Mouse (Mus musculus): ENCODE measurements around the gene Hoga1.
A peak's percentile ranks its signal among the peaks of the same experiment; 100 is the strongest.

Hoga1 gene

GRCm38 (mm10) chr19:42021681-42022541 lies 23.5 kb upstream of the Hoga1 start:
- DNase-seq (ENCODE audit: low spot score) = no peak

DNA sequence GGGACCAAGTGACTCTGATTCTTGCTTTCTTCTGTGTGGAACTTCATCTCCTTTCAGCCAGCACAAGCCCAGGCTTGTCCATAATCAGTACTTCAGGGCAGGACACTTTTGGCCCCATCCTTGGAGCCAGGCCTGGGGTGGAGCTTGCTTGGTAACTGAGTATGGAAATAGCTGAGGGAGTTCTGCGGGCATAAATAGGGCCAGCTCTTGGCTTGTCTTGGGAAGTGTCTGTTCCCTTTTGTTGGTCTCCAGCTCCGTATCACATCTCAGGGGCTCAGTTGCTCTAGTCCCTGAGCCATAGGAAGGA lies 22.9 kb upstream of the Hoga1 start:
- no peak for DNase-seq (ENCODE audit: low spot score)

DNA sequence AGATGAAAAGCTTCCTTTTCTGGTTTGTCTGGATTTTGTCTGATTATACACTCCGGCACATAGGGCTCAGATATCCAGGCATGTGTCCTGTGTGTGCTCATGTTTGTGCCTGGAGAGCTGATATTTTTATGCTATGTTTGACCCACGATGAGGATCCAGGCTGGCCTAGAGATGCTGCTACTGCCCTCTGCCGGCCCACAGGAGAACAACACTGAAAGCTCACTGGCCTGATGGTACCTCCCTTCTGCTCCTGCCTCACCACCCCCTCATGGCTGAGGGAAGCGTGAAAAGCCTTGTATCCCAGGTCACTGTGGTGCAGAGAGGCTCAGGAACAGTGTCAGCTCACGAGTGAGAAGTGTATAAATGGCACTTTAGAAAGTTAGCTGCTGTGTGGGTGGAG lies 19.3 kb upstream of the Hoga1 start:
- peak; percentile 48 for DNase-seq (ENCODE audit: low spot score)

DNA sequence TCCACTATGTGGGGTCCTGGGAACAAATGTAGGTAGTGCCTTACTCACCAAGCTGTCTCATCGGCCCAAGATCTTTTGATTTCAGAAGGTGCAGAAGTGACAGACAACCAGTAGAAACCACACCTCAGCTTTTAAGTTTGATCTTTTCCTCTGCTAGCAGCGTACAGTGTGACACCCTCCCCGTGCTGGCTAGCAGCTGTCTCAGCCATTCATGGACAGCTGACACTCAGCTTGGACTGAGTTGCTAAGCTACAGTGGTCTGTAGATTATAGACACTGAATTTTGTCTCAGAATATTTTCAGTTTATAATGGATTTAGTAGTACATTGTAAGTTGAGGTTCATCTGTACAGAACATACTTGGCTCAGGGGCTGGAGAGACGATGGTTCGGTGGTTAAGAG lies 14.3 kb upstream of the Hoga1 start:
- no peak for DNase-seq (ENCODE audit: low spot score)

GRCm38 (mm10) chr19:42033611-42034010 lies 11.8 kb upstream of the Hoga1 start:
- no peak for DNase-seq (ENCODE audit: low spot score)

DNA sequence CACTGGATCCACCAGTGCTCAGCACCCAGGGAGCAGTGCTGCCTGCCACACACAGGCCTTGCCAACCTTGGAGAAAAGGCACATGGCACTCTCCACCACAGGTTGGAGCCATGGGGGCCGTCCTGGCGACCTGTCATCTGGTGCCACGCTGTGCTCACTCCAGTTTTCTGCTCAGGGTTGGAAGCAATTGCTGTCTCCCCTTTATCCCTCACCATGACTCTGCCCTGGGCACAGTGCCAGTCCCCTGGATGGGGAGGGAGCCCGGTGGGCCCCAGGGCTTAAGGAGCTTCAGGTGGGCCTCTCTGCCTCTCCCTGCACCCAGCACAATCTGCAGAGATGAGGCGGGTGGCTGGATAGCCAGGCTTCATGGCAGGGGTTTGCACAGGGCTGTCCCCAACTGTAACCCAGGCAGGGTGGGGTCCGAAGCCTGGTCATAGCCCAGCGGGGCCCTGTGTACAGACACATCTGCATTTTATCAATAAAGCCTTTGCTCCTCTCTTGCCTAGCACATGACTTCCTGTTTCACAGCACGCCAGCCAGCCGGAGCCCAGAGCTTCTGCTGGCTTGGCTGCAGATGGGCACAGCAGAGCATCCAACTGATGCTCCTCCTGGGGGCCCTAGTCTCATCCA lies 11.1 kb upstream of the Hoga1 start:
- DNase-seq (ENCODE audit: low spot score) = no peak

DNA sequence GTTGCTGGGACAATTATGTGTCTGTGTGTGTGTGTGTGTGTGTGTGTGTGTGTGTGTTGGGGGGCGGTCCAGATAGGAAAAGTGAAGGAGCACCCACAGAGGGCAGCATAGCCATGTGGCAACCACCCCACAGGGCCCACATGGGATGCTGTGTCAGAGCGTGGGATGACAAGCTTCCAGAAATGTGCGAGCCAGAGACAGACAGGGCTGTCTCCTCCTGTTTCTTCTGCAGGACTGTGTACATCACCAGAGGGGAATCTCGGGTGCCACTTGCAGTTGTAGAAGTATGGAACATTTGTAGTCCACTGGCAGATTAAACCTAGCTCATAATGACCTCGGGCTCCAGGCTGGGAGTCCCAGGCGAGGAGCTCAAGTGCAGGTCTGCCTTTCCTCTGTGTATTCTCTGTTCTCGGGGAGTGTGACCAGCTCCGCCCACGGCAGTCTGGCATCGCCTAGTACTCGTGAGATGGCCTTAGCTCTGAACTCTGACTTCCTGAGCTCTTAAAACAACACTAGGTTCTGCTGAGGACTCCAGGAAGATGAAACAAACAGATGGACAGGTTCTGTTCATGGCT lies 10.4 kb upstream of the Hoga1 start:
- DNase-seq (ENCODE audit: low spot score) = no peak

- DNase-seq (ENCODE audit: low spot score) = peak; percentile 33
Observed at GRCm38 (mm10) chr19:42035456-42036248, 9.8 kb upstream of the Hoga1 start, which contains the start of gene Ankrd2. Ankrd2 (plus strand) TSS chr19:42036000.

GRCm38 (mm10) chr19:42036357-42036756 lies 9.1 kb upstream of the Hoga1 start:
- DNase-seq (ENCODE audit: low spot score) = no peak

DNA sequence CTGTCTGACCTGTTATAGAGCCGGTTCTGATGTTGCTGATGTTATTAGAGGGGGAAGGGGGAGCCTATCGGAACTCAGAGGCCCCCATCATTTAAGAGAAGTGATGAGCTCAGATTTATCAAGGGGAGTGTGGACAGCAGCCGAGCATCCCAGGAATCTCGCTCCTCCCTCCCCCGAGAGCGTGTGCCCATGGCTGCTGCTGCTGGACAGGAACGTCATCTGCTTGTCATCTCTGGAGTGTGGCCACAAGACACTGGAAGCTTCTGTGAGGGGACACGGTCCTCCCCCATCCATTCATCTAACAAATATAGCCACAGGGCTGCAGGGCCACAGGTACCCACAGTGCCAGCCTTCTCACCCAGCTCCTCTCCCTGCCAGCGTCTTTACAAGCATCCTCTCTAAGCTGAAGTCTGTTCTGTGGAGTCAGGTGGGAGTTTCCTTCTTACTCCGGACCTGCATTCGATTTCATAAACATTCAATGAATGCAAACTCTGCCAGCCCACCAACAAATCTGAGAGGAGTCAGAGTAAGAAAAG lies 8.2 kb upstream of the Hoga1 start:
- no peak for DNase-seq (ENCODE audit: low spot score)

GRCm38 (mm10) chr19:42038310-42038709 lies 7.1 kb upstream of the Hoga1 start:
- no peak for DNase-seq (ENCODE audit: low spot score)

DNA sequence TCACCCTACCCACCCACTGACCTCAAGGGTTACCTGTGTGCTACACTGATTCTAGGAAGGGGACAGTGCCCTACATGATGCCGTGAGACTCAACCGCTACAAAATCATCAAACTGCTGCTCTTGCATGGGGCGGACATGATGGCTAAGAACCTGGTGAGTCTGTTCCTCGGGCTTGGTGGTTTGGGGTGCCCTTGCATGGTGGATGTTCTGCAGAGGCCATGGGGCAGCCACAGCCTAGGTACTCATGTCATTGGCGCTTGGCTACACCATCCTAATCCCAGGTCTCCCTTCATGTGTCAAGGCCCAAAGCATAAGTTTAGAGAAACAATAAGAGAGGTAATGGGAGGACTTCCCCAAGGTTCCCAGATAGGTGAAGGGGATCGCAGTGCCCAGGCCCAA lies 1.4 kb upstream of the Hoga1 start:
- no peak for DNase-seq (ENCODE audit: low spot score)

- no peak for DNase-seq (ENCODE audit: low spot score)
Observed at GRCm38 (mm10) chr19:42050251-42050650, 4.8 kb downstream of the Hoga1 start.

GRCm38 (mm10) chr19:42051351-42051750 lies 5.9 kb downstream of the Hoga1 start:
- no peak for DNase-seq (ENCODE audit: low spot score)

- DNase-seq (ENCODE audit: low spot score) = no peak
Observed at GRCm38 (mm10) chr19:42051948-42052347, 6.5 kb downstream of the Hoga1 start, which contains the start of gene 4933411K16Rik. 4933411K16Rik (plus strand) TSS chr19:42052248.

GRCm38 (mm10) chr19:42054255-42054654 lies 8.8 kb downstream of the Hoga1 start:
- no peak for DNase-seq (ENCODE audit: low spot score)

DNA sequence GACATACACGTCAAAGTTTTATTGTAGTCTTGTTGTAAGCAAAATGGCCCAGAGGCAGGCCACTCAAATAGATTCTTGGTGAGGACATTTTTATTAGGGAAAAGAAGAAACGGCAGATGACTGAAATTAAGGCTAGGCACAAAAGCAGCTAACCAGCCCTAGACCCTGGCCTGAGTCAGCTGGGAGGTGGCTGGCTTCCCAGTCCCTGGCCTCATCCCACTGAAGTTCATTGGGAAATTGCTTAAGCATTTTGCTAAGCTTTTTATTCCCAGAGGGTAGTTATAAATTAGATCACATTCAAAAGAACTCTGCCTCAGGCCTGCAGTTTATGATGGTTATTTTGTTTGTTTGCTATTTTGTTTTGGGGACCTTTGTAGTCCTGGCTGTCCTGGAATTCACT lies 10.5 kb downstream of the Hoga1 start:
- no peak for DNase-seq (ENCODE audit: low spot score)

- DNase-seq (ENCODE audit: low spot score) = no peak
Observed at GRCm38 (mm10) chr19:42056719-42057409, 11.5 kb downstream of the Hoga1 start.

GRCm38 (mm10) chr19:42058426-42058825 lies 13.0 kb downstream of the Hoga1 start:
- no peak for DNase-seq (ENCODE audit: low spot score)

- DNase-seq (ENCODE audit: low spot score) = no peak
Observed at GRCm38 (mm10) chr19:42061443-42061842, 16.0 kb downstream of the Hoga1 start.

GRCm38 (mm10) chr19:42068441-42069240 lies 23.2 kb downstream of the Hoga1 start:
- no peak for DNase-seq (ENCODE audit: low spot score)
